Mouse (Mus musculus): Measurements from ENCODE around the gene Dnajc13.

Gene Dnajc13

GRCm38 (mm10) chr9:104183181-104183580 lies 79.5 kb downstream of the Dnajc13 start:
- DNase-seq (ENCODE audit: low read depth), result no peak

DNA sequence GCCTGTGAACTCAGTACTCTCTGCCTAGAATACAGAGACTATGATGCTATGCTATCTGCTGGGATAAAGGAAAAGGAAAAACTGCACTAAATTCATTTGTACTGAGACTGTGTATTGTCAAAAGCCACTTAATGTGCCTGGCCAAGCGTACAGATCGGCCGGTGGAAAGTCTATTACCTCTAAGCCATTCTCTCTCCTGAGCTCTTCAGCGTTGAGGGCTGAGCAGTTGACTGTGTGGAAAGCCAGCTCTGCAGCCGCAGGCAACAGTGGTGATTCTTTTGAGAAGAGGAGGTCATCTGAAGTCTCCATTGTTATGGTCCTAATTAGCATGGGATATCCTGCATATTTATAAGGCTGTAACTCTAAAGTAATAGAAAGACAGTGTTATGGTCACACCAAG lies 80.4 kb downstream of the Dnajc13 start:
- no peak for DNase-seq (ENCODE audit: low read depth)

DNA sequence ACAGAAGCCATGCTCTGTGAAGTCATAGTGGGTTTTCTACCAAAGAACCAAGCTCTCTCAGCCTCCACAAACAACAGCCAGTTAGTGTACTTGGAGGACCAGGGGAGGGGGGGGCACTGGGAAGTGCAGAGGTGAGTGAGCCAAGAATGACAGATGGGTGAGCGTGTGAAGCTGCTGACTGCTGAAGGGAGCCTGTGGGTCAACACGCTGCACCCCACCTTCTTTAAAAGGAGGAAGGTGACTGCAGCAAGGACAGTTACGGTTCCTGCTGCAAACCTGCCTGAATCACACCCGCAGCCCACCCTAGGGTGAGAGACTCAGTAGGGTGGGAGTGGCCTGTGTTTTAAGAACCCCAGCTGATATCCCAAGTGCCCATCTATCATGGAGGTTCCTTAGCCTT lies 81.1 kb downstream of the Dnajc13 start:
- no peak for DNase-seq (ENCODE audit: low read depth)

DNA sequence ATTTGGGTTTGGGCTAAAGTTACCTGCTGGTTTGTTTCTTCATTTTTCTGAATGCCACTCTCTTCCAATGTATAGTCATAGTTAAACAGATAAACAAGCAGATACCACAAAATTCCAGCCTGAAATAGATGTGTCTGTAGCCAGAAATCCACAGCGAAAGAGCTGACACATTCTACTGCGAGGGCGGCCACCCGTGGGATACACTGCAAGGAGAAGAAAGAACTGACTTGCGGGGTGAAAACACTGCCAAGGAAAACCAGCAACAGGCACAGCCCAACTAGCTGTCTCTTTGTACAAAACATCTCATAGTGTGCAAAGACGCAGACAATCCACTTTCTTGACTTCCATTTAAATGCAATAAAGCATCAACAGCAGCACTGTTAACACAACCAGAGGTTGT lies 82.7 kb downstream of the Dnajc13 start:
- no peak for DNase-seq (ENCODE audit: low read depth)

- no peak for DNase-seq (ENCODE audit: low read depth)
Measured at GRCm38 (mm10) chr9:104172342-104172741, 90.4 kb downstream of the Dnajc13 start.

DNA sequence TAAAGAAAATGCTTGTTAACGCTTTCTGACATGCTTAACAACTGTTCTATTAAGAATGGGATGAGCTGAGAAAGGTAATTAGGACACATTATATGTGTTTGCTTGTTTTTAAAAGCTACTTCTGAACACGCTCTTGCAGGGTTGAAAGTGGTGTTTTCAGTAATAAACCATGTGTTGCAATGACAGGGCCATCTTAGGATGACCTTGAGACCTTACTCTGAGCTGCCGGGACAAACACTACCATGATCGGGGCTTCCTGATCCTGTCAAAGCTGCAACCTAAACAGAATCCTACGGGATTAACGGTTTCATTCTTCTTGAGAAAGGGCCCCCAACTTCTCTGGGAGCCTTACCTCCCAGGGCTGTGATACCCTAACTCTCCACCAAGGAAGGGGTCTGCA lies 91.1 kb downstream of the Dnajc13 start:
- DNase-seq (ENCODE audit: low read depth), result no peak

- DNase-seq (ENCODE audit: low read depth), result no peak
Measured at GRCm38 (mm10) chr9:104169986-104170385, 92.7 kb downstream of the Dnajc13 start.

GRCm38 (mm10) chr9:104165926-104166325 lies 96.8 kb downstream of the Dnajc13 start:
- DNase-seq (ENCODE audit: low read depth), result no peak

DNA sequence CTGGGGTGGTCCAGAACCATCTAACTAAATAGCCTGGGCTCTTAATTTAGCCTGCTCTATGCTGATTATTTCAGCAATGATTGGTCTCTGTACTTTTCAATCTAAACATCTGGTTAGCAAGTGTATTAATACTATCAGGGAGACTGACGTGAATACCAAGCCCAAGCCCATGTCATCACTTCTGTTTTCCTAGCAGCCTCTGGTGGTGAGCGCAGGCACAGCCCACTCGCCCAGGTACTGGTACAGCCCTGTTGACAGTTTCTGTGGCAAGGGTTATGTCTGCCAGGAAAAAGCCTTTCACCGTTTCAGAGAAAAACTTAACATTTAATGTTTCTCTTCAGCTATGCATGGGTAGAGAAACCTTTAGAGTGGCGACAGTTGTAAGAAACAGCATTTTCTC lies 98.5 kb downstream of the Dnajc13 start:
- no peak for DNase-seq (ENCODE audit: low read depth)

GRCm38 (mm10) chr9:104161117-104161516 lies 101.6 kb downstream of the Dnajc13 start:
- no peak for DNase-seq (ENCODE audit: low read depth)

- no peak for DNase-seq (ENCODE audit: low read depth)
Measured at GRCm38 (mm10) chr9:104157291-104157690, 105.4 kb downstream of the Dnajc13 start.

DNA sequence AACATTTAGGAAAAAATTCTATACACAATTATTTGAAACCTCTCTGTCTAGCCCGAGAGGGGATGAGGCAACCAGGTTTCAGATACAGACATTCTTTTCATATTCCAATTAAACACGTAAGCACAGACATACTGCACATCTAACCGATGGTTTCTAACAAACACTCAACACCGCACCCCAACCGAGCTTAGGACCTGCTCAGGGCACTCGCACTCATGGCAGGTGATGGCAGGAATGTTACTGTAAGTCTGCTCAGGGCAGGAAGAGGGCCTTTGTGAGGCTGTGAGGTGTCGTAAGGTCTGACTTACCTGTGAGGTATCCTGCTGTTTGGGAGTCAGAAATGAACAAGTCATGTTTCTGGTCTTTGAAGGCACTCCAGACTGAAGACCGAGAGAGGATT lies 106.2 kb downstream of the Dnajc13 start:
- DNase-seq (ENCODE audit: low read depth), result no peak

DNA sequence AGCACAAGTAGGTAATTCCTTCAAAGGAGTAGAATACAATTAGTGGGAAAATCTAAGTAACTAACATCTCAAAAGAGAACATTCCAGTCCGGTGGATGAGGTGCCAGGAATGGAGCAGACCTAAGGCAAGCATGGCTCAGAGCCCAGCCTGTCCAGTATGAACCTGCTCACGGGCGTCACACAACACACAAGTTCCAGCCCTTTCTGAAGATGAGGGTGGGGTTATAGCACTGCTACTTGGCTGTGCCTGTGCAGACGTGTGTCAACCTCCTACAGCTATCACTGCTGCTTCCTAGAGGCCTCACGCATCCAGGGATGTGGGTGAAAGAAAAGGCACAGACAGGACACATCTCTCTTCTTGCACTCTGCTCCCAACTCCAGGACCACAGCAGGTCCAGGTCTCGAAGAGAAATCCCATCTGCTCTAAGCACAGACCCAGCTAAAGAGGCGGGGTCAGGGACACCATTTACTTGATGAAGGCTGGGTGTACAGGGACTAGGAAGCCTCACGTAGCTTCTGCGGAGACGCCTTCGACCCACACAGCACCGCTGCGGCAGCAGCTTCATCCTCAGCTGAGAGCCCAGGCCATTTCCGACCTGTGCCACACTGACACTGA lies 107.5 kb downstream of the Dnajc13 start:
- DNase-seq (ENCODE audit: low read depth), result no peak

GRCm38 (mm10) chr9:104152121-104152520 lies 110.6 kb downstream of the Dnajc13 start:
- DNase-seq (ENCODE audit: low read depth), result no peak

DNA sequence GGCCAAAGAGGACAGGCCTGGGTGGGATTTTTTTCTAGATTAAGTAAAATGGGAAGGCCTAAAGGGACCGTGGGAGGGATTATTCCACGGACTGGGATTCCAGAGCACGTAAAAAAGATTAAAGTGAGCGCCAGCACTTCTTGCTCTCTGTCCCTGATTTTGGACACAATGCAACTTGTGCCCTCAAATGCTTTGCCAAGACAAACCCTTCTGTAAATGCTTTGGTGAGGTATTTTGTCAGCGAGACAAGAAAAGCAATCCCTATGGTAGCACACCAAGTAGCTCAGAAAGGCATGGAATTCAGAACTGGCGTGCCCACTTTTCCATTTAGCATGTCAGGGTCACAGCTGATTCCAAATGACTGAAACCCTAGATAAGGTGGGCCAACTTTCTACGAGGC lies 113.8 kb downstream of the Dnajc13 start:
- no peak for DNase-seq (ENCODE audit: low read depth)

DNA sequence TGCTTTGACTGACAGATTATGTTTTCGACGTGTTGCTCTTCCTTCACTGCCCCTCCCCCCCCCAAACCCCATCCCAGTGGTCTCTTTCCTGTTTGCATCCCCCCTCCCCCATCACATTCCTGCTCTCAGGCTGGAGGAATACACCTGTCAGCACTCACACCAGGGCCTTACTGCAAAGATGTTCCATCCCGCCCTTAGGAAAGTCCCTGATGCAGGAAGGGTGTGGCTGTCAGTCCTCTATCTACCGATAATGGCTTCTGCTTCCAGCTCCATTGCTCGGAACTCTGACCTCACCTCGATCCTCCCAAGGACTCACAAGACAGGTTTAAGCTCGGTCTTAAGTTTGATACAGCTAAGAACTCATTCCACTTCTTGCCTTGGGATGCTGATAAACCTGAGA lies 116.0 kb downstream of the Dnajc13 start:
- DNase-seq (ENCODE audit: low read depth), result no peak

GRCm38 (mm10) chr9:104144314-104144996 lies 118.3 kb downstream of the Dnajc13 start:
- DNase-seq (ENCODE audit: low read depth), result no peak

- DNase-seq (ENCODE audit: low read depth), result no peak
Measured at GRCm38 (mm10) chr9:104142805-104143204, 119.9 kb downstream of the Dnajc13 start.

GRCm38 (mm10) chr9:104140351-104140750 lies 122.4 kb downstream of the Dnajc13 start:
- no peak for DNase-seq (ENCODE audit: low read depth)

GRCm38 (mm10) chr9:104130141-104130755 lies 132.5 kb downstream of the Dnajc13 start:
- DNase-seq (ENCODE audit: low read depth), result no peak

DNA sequence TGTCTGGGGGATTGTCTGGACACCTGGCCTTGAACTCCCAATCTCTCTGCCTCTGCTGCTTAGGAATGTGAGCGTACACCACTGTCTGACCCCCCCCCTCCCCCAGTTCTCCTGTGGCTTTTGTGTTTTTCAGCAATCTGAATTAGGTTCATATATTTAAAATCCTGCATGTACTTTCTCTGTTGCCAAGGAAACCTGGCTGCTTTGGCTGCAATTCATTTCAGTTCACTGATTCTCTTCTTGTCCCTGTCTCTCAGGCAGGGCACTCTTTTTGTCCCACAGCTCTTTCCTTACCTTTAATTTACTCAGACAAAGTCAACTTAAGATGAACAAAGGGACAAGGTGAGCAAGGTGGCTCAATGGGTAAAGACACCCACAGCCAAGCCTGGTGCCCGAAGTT lies 134.6 kb downstream of the Dnajc13 start:
- DNase-seq (ENCODE audit: low read depth), result no peak

- DNase-seq (ENCODE audit: low read depth), result no peak
Measured at GRCm38 (mm10) chr9:104126833-104127232, 135.9 kb downstream of the Dnajc13 start, which contains the start of gene Ackr4. Ackr4 (minus strand) TSS chr9:104126933.

- DNase-seq (ENCODE audit: low read depth), result no peak
Measured at GRCm38 (mm10) chr9:104123622-104124021, 139.1 kb downstream of the Dnajc13 start.

Data from c-Kit-positive CD71-negative TER-119-negative erythroid progenitor cells, embryonic 14.5 days (primary cell).